Mouse (Mus musculus) skeletal muscle tissue, adult 2 months (tissue): ENCODE data around the gene Ndufs1.
A peak's percentile ranks its signal among the peaks of the same experiment; 100 is the strongest.
"Not testable (repeated sequence)": the region's sequence is repeated elsewhere in the genome, so short reads cannot be mapped to it uniquely, and the experiment has no call there.

Source experiments
- DNase-seq: peaks from one replicate; pipeline ENCODE4 v3.0.0-alpha.2; 2012; ENCODE audit warnings: low read depth, low spot score

The Ndufs1 gene

DNA sequence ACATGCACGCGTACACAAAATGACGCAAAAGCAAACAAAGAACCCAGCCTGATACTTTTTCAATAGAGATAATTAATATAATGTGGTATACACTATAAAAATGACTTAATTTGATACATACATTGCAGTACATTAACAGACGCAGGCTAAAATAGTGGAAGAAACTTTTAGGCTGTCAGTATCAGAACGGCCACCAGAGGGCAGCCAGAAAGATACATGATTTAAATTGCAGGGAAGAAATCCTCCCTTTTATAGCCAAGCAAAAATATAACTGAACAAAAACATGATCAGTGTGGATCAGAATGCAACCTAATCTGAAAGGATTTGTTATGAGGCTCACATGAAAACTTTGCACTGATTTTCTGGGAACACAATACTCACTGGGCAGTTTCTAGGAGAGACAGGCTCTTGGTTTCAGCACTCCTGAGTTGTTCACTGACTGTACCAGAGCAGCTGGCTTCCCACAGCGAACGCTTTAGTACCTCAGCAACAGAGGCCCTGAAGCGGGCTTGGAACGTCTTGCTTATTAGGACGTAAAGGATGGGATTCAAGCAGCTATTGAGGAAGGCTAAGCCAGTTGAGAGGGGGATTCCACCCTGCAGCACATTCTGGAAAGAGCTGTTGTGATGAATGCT lies 6.1 kb upstream of the Ndufs1 start:
- peak; percentile 11 for DNase-seq

DNA sequence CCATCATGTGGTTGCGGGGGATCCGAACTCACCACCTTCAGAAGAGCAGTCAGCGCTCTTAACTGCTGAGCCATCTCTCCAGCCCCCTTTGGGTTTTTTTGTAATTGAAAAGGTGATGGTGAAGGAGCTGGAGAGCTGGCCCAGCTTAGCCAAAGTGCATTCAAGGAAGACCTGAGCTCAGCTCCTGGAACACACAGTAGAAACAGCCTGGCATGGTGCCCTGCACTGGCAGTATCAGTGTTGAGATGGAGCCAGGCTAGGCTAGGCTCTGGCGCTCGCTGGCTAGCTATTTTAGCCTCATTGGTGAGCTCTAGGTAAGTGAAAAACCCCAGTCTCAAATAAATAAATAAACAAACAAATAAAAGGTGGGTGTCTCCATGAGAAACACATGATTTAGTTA lies 5.6 kb upstream of the Ndufs1 start:
- DNase-seq, result peak; percentile 88

DNA sequence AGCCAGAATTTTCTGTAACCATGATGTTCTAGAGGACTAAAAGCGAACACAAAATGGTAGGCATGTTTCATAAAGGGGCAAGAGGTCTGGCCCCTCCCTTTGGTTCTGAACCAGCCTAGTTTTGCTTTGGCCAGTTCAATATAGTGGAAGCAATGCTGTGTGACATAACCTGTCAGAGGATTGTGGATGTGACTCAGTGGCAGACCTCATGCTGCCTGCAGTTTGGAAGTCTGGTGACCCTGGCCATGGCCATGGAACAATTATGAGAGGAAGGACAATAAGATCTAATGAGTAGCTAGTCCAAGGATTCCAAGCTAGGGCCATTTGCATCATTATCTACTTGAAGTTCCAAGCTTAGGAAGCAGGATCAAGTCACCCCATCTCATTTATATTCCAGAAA lies 4.8 kb upstream of the Ndufs1 start:
- DNase-seq, result no peak

DNA sequence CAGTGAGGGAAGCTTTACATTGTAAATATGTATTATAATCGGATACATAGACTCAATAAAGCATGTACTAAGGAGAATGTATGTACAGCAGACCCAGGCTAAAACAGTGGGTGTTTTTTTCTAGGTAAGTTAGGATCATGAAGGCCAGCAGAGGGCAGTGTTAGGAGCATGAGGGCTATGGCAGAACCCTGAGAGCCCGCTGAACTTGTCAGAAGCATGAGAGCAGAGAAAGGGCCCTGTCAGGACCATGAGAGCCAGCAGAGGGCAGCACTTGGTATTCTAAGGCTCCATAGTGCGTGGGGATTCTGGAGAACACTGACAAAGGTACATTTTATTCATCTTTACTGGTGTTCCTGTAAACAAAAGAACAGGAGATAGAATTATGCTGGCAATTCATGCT lies 4.4 kb upstream of the Ndufs1 start:
- peak; percentile 90 for DNase-seq

DNA sequence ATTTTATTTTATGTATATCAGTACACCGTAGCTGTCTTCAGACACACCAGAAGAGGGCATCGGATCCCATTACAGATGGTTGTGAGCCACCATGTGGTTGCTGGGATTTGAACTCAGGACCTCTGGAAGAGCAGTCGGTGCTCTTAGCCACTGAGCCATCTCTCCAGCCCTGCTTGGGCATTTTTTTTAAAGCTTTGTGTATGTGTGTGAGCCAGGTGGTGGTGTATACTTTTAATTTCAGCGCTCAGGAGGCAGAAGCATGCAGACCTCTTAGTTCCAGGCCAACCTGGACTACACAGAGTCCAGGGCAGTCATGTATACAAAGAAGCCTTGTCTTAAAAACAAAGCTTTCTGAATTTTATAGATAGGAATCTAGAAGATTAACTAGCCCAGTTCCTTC lies 3.9 kb upstream of the Ndufs1 start:
- not testable (repeated sequence) for DNase-seq

DNA sequence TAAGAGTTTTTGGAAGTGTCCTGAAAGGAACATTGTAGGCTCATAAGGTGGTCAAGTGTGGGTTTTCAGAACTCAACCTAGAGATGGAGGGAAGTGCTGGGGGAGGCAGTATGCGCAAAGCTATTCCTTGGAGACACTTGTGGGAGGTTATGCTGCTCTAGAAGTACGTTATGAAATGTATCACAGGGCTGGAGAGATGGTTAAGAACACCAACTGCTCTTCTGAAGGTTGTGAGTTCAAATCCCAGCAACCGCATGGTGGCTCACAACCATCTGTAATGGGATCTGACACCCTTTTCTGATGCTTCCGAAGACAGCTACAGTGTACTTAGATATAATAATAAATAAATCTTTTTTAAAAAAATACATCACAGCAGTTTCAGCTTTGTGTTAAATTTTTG lies 3.5 kb upstream of the Ndufs1 start:
- DNase-seq, result no peak

DNA sequence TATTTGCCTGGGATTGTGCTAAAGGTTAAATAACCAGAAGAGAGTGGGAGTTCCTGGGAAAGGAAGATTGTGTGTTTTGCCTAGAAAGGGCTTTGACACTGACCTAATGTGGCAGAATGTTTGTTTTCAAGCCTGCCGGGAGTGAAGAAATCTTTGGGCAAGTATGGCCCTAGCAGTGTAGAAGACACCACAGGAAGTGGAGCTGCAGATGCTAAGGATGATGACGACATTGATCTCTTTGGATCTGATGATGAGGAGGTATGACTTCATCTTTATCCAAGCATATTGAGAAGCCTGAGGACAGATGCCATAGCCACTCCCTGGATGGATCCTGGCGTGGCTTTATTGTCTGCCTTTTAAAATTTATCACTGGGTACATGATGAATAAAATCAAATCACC lies 1.7 kb upstream of the Ndufs1 start:
- no peak for DNase-seq

DNA sequence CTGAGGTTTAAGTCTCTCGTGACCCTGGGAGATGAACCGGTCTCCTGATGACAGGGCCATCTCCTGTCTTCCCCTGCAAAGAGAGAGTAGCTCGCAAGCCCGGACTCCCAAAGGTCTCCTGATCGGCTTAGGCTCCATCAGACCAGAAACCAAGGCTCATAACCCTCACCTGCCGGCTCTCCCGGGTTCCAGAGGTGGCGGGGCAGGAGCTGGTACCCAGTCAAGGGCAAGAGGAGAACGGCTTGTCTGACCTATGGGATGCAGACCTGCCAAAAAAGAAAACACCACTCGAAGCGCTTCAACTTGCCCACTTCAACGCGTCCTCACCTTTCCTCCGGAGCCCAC lies 402 bp downstream of the Ndufs1 start:
- DNase-seq, result no peak

DNA sequence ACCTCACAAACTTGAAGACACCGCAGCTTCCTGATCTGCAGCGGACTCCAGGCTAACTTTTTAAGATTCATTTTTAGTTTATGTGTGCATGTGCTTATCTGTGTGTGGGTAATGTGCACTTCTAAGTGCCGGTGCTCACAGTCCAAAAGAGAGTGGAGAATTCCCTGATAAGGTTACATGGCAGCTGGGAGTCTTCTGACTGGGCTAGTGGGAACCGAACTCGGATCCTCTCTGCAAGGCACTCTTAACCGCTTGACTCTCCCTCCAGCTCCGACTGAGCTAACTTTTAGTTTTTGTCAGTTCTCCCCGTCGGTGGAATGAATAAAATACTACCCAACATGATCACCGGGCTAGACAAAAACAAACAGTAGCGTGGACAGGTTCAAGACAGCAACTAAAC lies 780 bp downstream of the Ndufs1 start:
- no peak for DNase-seq

DNA sequence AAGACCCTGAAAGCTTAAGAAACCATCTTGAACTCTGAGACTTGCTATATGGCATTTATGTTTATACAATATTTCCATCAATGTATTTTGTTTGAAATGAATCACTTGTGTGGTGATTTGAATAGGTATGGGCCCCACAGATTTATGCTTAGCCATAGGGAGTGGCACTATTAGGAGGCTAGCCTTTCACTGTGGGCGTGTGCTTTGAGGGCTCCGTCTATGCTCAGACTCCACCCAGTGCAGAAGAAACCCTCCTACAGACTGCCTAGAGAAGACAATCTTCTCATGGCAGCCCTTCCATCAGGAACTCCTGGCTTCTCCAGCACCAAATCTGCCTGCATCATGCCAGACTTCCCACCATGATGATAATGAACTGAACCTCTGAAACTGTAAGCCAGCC lies 8.0 kb downstream of the Ndufs1 start:
- no peak for DNase-seq

DNA sequence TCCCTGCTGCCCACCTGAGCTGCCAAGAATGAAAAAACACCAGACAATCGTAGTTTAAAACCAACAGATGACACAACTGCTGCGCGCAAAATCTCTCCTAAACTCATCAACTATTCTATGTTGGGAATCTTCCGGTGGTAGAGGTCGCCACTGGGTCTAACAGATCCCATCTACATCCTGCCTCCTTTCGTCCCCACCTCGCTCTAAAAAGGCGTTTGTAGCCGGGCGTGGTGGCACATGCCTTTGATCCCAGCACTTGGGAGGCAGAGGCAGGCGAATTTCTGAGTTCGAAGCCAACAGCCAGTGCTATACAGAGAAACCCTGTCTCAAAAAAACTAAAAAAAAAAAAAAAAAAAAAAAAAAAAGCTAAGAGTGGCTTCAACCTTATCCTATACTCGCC lies 36.4 kb downstream of the Ndufs1 start:
- no peak for DNase-seq

DNA sequence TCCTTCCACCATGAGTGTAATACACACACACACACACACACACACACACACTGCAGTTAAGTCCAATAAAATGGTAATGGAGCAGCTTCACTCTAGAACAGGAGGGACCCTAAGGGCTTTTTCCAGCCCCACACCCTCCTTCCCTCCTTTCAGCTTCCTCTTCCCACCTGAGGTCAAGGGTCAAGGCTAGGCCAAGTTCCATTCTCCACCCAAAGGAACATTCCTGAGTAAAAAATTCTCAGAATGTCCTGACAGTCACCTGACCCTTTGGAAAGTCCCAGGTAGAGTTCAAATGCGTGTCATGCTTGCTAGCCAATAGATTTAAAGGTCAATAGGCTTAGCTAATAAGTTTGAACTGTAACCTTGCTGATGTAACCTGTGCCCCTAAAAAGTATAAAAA lies 38.0 kb downstream of the Ndufs1 start:
- DNase-seq, result not testable (repeated sequence)

DNA sequence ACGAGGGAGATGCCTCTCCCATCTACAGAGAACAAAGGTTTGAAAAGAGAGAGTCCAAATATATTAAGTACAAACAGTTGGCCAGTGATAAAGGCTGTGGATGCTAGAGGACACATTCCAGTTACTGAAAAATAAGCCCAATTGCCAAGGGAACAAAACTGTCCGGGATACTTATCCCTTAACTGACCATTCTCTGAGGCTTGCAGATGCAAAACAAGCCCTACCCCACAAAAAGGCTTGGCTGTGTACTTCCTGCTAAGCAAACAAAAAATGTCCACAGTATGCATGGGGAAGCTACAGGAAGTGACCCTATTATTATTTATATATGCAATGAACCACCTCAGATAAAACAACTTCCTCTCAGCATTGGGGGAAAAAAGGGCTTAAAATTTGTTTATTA lies 38.7 kb downstream of the Ndufs1 start:
- DNase-seq, result no peak

DNA sequence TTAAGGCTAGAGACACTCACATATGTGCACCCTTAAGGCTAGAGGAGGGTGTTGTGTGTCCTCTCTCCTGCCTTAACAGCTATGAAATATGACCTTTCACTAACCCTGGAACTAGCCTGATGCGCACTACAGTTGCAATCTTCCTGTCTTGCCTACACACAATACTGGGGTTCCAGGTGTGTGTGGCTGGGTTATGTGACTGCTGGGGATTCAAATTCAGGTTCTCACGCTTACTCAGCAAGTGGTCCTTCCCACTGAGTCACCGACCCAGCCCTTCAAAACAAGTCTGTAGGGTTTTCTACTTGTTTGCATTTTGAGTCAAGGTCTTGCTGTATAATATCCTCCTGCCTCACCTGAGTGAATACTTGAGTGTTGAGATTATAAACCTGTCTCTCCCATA lies 42.1 kb downstream of the Ndufs1 start:
- no peak for DNase-seq

DNA sequence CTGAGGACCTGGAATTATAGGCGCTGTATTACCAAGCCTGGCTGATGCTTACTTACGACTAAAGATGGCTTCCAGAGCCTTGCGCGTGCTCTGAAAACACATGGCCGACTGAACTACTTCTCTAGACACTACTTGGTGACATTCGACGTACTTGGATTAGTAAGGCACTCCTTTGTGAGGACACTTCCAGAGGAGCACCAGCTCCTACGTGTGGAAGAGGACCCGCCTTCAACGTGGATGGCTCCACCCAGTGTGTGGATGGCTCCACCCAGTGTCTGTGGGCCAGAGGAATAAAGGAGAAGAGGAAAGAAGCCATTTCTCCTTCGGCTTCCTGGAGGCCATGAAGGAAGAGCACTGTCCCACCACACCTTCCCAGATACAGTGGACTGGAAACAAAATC lies 44.9 kb downstream of the Ndufs1 start:
- no peak for DNase-seq

DNA sequence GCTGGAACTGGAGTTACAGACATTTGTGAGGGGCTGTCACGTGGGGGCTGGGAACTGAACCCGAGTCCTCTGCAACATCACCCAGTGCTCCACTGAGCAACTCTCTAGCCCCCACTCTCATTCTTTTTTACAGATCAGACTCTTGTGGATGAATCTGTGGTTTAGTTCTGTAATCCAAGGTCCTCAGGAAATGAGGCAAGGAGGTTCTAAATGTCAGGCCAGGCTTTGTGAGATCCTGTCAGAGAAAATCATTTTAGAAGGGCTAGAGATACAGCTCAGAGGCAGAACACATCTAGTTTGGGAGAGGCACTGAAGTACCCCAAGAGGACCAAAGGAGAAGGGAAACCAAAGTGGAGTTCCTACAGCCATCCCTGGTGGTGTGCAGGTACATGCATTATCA lies 45.8 kb downstream of the Ndufs1 start:
- no peak for DNase-seq

DNA sequence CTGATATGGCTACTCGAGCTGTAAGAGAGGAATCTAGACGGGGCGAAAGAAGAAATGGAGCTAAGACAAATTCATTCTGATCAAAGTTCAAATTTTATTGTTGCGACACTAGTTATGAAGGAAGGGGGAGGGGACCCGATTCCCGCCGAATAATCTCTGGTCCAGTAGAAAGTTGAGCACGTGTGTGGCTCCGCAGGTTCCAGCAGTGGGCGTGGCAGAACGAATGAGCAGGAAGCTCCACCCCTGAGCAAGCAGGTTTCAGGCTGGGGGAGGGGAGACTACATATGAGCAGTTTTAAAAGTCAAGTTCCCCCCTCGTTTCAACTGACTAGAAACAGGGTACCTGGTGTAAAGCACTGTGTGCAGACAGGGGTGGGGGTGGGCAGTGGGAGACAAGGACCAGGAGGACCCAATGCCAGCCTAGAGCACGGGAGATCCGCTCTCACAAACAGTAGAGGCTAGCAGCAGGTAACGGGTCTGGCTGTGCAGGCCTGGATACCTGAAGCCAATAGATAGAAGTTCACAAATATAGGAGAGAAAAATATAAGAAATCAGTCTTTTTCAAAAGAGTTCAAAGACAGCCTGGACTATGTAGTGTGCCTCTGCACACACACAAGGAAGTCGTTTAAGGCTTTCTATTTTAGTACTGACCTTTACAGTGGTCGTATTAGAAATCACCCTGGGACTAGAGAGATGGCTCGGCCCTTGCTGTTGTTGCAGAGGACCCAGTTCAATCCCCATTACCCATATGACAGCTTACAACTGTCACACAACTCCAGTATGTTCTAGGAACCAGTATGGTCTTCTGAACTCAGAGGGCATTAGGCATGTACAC lies 46.6 kb downstream of the Ndufs1 start:
- no peak for DNase-seq

DNA sequence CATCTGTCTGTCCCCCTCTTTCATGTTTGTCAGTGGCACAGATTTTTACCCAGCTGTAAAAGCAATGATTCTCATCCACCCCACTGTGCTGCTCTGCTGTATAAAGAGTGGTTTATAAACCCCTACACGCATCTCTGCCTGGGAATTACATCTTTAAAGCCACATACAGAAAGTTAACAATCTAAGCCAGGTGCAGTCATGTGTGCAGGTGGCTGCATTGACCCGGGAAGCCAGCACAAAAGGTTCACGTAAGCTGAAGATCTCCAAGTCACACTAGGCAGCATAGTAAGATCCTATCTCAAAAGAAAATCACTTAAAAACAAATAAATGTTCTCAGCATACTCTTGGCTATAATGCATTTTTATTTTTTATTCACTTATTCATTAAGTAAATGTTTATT lies 47.4 kb downstream of the Ndufs1 start:
- DNase-seq, result no peak

DNA sequence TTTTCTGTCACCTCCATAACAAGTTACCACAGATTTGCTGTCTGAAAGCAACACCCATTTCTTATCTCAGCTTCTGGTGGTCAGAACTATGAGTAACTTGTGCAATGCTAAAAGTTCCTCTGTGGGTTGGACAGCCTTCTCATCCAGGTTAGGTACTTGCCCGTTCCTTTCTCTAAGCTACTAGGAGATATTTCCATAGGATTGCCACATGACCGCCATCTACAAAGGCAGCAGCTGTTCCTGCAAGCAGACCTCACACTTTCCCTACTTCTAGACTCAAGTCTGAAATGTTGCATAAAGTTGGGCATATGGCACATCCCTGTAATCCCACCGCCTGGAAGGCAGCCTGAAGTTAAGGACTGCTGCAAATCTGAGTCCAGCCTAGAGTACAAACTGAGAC lies 50.4 kb downstream of the Ndufs1 start:
- DNase-seq, result no peak

DNA sequence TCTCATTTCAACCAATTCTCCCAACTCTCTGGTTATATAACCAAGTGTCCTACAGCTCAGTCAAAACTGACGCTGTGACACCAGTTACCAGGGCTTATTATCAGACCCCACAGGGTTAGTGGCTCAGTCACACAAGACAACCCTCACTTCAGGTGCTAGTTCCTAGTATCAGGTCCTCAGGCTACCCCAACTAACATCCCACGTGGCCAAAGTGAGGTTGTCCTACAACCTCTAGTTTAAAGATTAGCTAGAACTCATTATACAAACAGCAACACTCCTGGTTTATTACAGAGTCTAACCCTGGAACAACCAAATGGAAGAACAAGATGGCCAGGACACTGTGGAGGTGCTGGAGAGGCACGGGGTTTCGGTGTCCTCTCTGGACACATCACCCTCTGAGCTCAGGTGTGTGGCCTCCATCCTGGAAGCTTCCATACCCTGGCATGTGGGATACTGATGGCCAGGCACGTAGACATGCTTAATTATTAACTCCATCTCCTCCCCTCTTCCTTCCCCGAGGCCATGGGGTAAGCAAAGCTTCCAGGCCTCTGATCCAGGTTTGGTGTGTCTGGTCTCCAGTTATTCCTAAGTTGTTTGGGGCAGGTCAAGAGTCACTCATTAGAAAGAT lies 52.7 kb downstream of the Ndufs1 start:
- DNase-seq, result no peak

DNA sequence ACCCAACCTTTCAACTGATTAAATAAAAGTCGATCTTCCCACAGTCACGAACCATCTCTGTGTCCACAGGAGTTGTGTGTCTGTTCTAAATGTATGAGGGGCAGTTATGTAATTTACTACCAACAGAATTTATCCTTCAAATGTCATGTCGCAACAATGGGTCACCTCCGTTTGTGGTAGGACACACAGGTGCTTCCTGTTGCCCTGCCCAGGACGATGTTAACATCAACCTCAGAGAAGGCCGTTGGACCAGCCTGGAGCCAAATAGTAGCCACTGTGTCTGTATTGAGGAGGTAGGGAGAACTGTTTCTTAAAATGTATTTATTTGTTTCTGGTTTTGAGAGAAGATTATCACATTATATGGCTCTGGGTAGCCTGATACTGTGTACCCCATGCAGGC lies 54.6 kb downstream of the Ndufs1 start:
- DNase-seq, result no peak

DNA sequence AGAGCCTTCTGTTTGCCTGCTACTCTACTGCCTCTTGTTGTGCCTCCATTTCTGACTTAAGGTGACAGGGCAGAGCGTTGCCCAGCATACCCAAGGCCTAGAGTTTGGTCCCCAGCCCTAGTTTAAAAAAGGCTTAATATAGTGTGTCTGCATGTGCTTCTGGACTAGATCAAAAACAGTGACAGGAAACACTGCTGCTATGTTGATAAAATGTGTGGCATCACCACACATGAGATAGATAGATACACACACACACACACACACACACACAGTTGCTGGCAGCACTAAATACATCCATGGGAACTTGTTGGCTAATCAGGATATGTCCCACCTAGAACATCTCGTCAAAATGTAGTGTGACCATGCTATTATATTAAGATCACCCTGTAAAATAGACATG lies 56.3 kb downstream of the Ndufs1 start:
- no peak for DNase-seq

DNA sequence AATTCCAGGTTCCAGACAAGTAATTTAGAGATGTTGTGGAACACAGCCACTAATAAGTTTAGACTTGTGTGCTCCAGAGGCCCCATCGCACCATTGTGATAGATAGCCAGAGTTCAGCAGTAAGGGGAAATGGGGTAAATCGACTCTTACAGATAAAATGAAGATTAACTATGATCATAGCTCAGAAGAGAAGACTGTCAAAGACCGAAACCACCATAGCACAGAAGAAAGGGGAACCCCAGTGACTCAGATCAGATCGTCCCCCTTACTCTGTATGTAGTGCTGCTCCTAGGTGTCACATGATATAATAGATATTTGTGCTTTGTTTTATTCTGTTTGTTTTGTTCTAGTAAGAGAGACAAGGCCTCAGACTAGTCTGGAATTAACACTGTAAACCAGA lies 57.0 kb downstream of the Ndufs1 start:
- no peak for DNase-seq
